12 mouse cellular contexts compared by ENCODE assay signal in genomic region chrX:7197833-7198232, GRCm38 (mm10).
"Had no signal": no experiment of that assay in that cellular context is flagged by ENCODE, and none has a peak within 500 bp of the region (broad histone marks: within the 10 kb centered on the region; RNA-seq: fewer than 3 reads in every experiment).

No protein-coding gene starts in this region.

- H3K4me2 ChIP-seq: kidney, embryonic 15.5 days; liver, embryonic 12.5 days; midbrain, embryonic 12.5 days had no signal

- ATAC-seq: liver, embryonic 12.5 days; midbrain, embryonic 16.5 days had no signal

- H3K36me3 ChIP-seq: kidney, embryonic 15.5 days; liver, embryonic 12.5 days; midbrain, embryonic 12.5 days had no signal

- H3K27ac ChIP-seq: kidney, embryonic 15.5 days; liver, embryonic 12.5 days; macrophage; midbrain, embryonic 12.5 days; stomach, postnatal 0 days had no signal

- H3K4me3 ChIP-seq: kidney, embryonic 15.5 days; liver, embryonic 12.5 days; megakaryocyte, embryonic 14.5 days; midbrain, embryonic 12.5 days had no signal

- H3K4me1 ChIP-seq: kidney, embryonic 15.5 days; liver, embryonic 12.5 days; megakaryocyte, embryonic 14.5 days; midbrain, embryonic 12.5 days had no signal

- H3K9me3 ChIP-seq: kidney, embryonic 15.5 days; liver, embryonic 12.5 days; megakaryocyte, embryonic 14.5 days; midbrain, embryonic 12.5 days had no signal

- H3K27me3 ChIP-seq: kidney, embryonic 15.5 days; liver, embryonic 12.5 days; midbrain, embryonic 12.5 days had no signal

- H3K9ac ChIP-seq: kidney, embryonic 15.5 days; liver, embryonic 12.5 days; midbrain, embryonic 12.5 days had no signal

- DNase-seq: kidney, adult 11 months; kidney, postnatal 14 days; left cerebral cortex, postnatal 4 days; right cerebral cortex, adult 18-20 months; thymus, postnatal 4 days had no signal
